Comparison of ENCODE assay signal across 10 mouse cellular contexts in the genomic region with DNA sequence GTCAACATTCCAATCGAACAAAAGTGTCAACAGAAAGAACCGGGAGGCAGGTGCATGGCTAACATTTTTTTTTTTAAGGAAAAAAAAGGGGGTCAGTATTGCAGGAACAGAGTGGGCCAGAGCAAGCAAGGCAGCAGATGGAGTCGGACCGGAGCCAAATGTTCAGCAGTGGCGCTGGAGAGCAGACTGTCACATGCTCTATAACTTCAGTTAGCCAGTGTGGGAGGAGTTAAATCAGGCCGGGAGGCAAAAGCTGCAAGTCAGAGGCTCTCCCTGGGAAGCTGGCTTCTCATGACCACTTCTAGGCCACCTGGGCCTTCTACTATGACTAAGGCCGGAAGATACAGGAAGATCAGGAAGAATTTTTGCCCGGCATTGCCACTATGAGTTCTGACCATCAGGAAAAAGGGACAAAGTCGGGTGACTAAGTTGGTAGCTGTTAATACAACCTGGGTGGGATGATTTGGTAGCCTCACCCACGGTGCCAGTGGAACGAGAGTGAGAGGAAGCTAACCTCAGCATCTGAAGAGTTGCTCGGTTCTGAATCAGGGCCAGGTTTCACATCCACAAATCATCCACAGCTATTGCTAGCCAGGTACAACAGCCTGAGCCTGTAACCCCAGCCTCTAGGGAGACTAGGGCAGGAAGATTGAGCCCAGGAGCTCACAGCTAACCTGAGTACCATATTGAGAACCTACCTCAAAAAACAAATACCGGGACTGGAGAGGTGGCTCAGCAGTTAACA. TPM values are rescaled to one million over a fixed set of nuclear protein-coding genes. Genes with fewer than 3 reads are reported as not detected.
DNase-seq lines count a peak whose midpoint lies in the region; ATAC-seq lines count a peak whose summit lies in the region.
"Had no signal": no experiment of that assay in that cellular context is flagged by ENCODE, and none has a peak within 500 bp of the region (broad histone marks: within the 10 kb centered on the region; RNA-seq: fewer than 3 reads in every experiment).

No protein-coding gene starts in this region.

- no peak overlapping the region for H3K27ac ChIP-seq in heart, embryonic 11.5 days (ENCODE audit: low read depth, low read length)
- H3K27ac ChIP-seq: limb, embryonic 12.5 days had no signal

- no peak overlapping the region for H3K9ac ChIP-seq in heart, embryonic 11.5 days (ENCODE audit: low read depth, low read length)
- H3K9ac ChIP-seq: limb, embryonic 12.5 days had no signal

- no peak overlapping the region for H3K4me3 ChIP-seq in heart, embryonic 11.5 days (ENCODE audit: low read depth, low read length)
- H3K4me3 ChIP-seq: limb, embryonic 12.5 days had no signal

- H3K36me3 ChIP-seq in heart, embryonic 11.5 days (ENCODE audit: control insufficient read depth, insufficient read depth, low read length), result no peaks in the 10 kb centered on the region
- no peaks in the 10 kb centered on the region for H3K36me3 ChIP-seq in splenic B cell, adult 2 months (ENCODE audit: control insufficient read depth, insufficient read depth, low read length, poor library complexity, severe bottlenecking)

- no peaks in the 10 kb centered on the region for H3K27me3 ChIP-seq in heart, embryonic 11.5 days (ENCODE audit: control insufficient read depth, insufficient read depth, low read length)
- H3K27me3 ChIP-seq in splenic B cell, adult 2 months (ENCODE audit: control insufficient read depth, insufficient read depth, low read length, poor library complexity, severe bottlenecking), result no peaks in the 10 kb centered on the region
- H3K27me3 ChIP-seq: limb, embryonic 12.5 days had no signal

- H3K9me3 ChIP-seq in heart, embryonic 11.5 days (replicated peaks; ENCODE audit: control insufficient read depth, low read length), result no peaks in the 10 kb centered on the region
- H3K9me3 ChIP-seq: limb, embryonic 12.5 days had no signal

- WGBS in heart, embryonic 11.5 days (ENCODE audit: insufficient replicate concordance), result 74% methylated on average over 13 of the region's 13 CpGs

- no peak overlapping the region for H3K4me2 ChIP-seq in heart, embryonic 11.5 days
- H3K4me2 ChIP-seq: limb, embryonic 12.5 days had no signal

- peak; percentile 95 for DNase-seq in heart, adult 11 months
- DNase-seq in ES-CJ7 (ENCODE audit: low read depth, low spot score), result peak; percentile 63
- DNase-seq in frontal cortex, adult 2 months (ENCODE audit: extremely low spot score in 1 of 2, low spot score in 1 of 2), result peak; percentile 58 to 79
- DNase-seq in layer of hippocampus, adult 8-10 months (ENCODE audit: low spot score in 2 of 2), result peak; percentile 53 to 69
- peak; percentile 47 for DNase-seq in splenic B cell, adult 2 months (ENCODE audit: low read depth, low spot score)
- DNase-seq in adrenal gland, postnatal 4 days (ENCODE audit: low spot score in 2 of 2), result no peak
- no peak for DNase-seq in urinary bladder, postnatal 14 days (ENCODE audit: low spot score)

- H3K4me1 ChIP-seq in heart, embryonic 11.5 days (ENCODE audit: control insufficient read depth, insufficient read depth, low read length), result no peaks in the 10 kb centered on the region
- H3K4me1 ChIP-seq: limb, embryonic 12.5 days had no signal

- ATAC-seq in heart, embryonic 11.5 days (replicated peaks; ENCODE audit: insufficient number of reproducible peaks, low FRiP score, low TSS enrichment), result no peak

RNA-seq across cellular contexts. Expression of a gene that starts 21.9 kb away (rescaled TPM):
- polyA plus RNA-seq in heart, embryonic 11.5 days (2014; fragmentation: Nextera tagmentation; extraction: Ambion mirVana), result not detected in 2 replicates
- polyA plus RNA-seq in frontal cortex, adult 2 months (2012; rRNA removed), result not detected in 2 replicates
- not detected for total RNA-seq in layer of hippocampus, adult 8-10 months (2022)
- not detected for total RNA-seq in adrenal gland, postnatal 4 days (2021)
- polyA plus RNA-seq: limb, embryonic 12.5 days; spleen, adult 2 months had no signal

RNA-seq across cellular contexts. Expression of a gene that starts 22.5 kb away (rescaled TPM):
- polyA plus RNA-seq in heart, embryonic 11.5 days (2014; fragmentation: Nextera tagmentation; extraction: Ambion mirVana), result 27.4 and 28.5 TPM in 2 replicates
- 28.5 and 30.0 TPM in 2 replicates for polyA plus RNA-seq in frontal cortex, adult 2 months (2012; rRNA removed)
- total RNA-seq in layer of hippocampus, adult 8-10 months (2022), result 10 to 100 TPM; 45.3 to 51.6 (median 47.1) TPM
- total RNA-seq in adrenal gland, postnatal 4 days (2021), result 10 to 100 TPM; 36.3 to 43.3 TPM

Comparison
In these comparisons a context has a peak if more than half of its experiments do, and no peak if none do; other contexts are left out.
1. DNase-seq: peak in heart, adult 11 months (single experiment), ES-CJ7 (single experiment), frontal cortex, adult 2 months (2 of 2), layer of hippocampus, adult 8-10 months (2 of 2) and splenic B cell, adult 2 months (single experiment); none in adrenal gland, postnatal 4 days (0 of 2) and urinary bladder, postnatal 14 days (single experiment).